Mouse (Mus musculus): ENCODE measurements around the gene Stum. TPM values are rescaled to one million over a fixed set of nuclear protein-coding genes. Genes with fewer than 3 reads are reported as not detected.

Gene Stum
- polyA plus RNA-seq, 1 experiment, result 4.2 TPM

GRCm38 (mm10) chr1:180473566-180473965, 9.7 kb downstream of the Stum start:
- TF ChIP-seq CTCF (IDR thresholded peaks at IDR 0.05; ENCODE audit: insufficient read depth, low read length) (no peak), POLR2A (IDR thresholded peaks at IDR 0.05; ENCODE audit: borderline replicate concordance, extremely low read depth, low read depth, low read length) (no peak)
- H3K4me1 ChIP-seq (ENCODE audit: control insufficient read depth, insufficient read depth, low read length), result no peaks in the 10 kb centered on the region
- DNase-seq, result no peak
- H3K4me3 ChIP-seq (replicated peaks; ENCODE audit: extremely low read depth, low read depth, low read length), result no peak overlapping the region

DNA sequence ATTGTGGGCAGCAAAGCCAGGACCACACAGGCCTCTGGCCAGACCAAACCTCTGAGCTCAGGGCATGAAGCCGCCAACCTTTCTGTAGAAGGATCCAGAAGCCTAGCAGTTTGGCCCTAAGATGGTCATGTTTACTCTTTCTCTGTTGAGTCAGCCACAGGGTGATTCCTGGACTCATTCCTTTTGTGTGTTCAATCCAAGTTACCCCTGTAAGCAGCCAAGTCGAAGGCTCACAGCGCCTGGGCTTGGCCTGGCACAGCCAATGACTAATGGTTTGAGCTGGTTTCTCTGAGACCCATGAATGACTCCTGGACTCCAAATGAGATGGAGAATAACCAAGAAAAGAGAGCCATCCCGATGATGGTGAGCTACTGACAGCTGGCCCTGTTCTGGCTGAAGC, 15.3 kb downstream of the Stum start:
- peaks cover under 1% of the 10 kb centered on the region for H3K4me1 ChIP-seq (ENCODE audit: control insufficient read depth, insufficient read depth, low read length)
- no peak for DNase-seq
- TF ChIP-seq POLR2A (IDR thresholded peaks at IDR 0.05; ENCODE audit: borderline replicate concordance, extremely low read depth, low read depth, low read length) (no peak), CTCF (IDR thresholded peaks at IDR 0.05; ENCODE audit: insufficient read depth, low read length) (no peak)
- 86% methylated on average over 4 of the region's 4 CpGs for WGBS
- no peak overlapping the region for H3K4me3 ChIP-seq (replicated peaks; ENCODE audit: extremely low read depth, low read depth, low read length)

DNA sequence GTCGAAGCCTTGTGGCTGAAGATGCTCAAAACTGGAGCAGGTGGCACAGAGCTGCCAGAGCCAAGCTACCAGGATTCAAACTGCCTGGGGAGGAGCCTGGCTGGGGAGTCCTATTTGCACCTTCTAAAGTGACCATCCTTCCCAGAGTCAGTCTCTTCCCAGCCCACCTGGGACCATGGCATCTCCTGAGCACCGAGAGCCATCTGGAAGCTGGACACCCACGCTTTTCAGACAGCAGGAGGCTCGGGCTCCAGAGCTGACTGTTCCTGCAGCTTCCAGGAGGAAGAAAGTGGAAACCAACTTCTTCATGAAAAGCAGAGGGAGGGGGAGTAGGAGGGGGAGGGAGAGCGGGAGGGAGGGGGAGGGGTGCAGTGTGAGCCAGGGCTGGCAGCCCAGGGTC, 17.7 kb downstream of the Stum start:
- TF ChIP-seq CTCF (IDR thresholded peaks at IDR 0.05; ENCODE audit: insufficient read depth, low read length) (no peak), POLR2A (IDR thresholded peaks at IDR 0.05; ENCODE audit: borderline replicate concordance, extremely low read depth, low read depth, low read length) (no peak)
- WGBS, result 60% methylated on average over 5 of the region's 5 CpGs
- H3K4me1 ChIP-seq (ENCODE audit: control insufficient read depth, insufficient read depth, low read length), result peaks cover 8% of the 10 kb centered on the region
- H3K4me3 ChIP-seq (replicated peaks; ENCODE audit: extremely low read depth, low read depth, low read length), result no peak overlapping the region
- DNase-seq, result no peak

- no peak for DNase-seq
- H3K4me3 ChIP-seq (replicated peaks; ENCODE audit: extremely low read depth, low read depth, low read length), result no peak overlapping the region
- 90% methylated on average over 5 of the region's 5 CpGs for WGBS
- H3K4me1 ChIP-seq (ENCODE audit: control insufficient read depth, insufficient read depth, low read length), result peaks cover 8% of the 10 kb centered on the region
- TF ChIP-seq POLR2A (IDR thresholded peaks at IDR 0.05; ENCODE audit: borderline replicate concordance, extremely low read depth, low read depth, low read length), result no peak
- TF ChIP-seq CTCF (IDR thresholded peaks at IDR 0.05; ENCODE audit: insufficient read depth, low read length), result no peak
Observed at GRCm38 (mm10) chr1:180464357-180464756, 18.9 kb downstream of the Stum start.

GRCm38 (mm10) chr1:180462983-180463475, 20.3 kb downstream of the Stum start:
- no peak overlapping the region for H3K4me3 ChIP-seq (replicated peaks; ENCODE audit: extremely low read depth, low read depth, low read length)
- H3K4me1 ChIP-seq (ENCODE audit: control insufficient read depth, insufficient read depth, low read length), result peaks cover 8% of the 10 kb centered on the region
- 54% methylated on average over 5 of the region's 5 CpGs for WGBS
- DNase-seq, result no peak
- TF ChIP-seq POLR2A (IDR thresholded peaks at IDR 0.05; ENCODE audit: borderline replicate concordance, extremely low read depth, low read depth, low read length) (no peak), CTCF (IDR thresholded peaks at IDR 0.05; ENCODE audit: insufficient read depth, low read length) (no peak)

- TF ChIP-seq CTCF (IDR thresholded peaks at IDR 0.05; ENCODE audit: insufficient read depth, low read length) (no peak), POLR2A (IDR thresholded peaks at IDR 0.05; ENCODE audit: borderline replicate concordance, extremely low read depth, low read depth, low read length) (no peak)
- peak; percentile 23 for DNase-seq
- no peak overlapping the region for H3K4me3 ChIP-seq (replicated peaks; ENCODE audit: extremely low read depth, low read depth, low read length)
- 36% methylated on average over 5 of the region's 5 CpGs for WGBS
- peaks cover 8% of the 10 kb centered on the region for H3K4me1 ChIP-seq (ENCODE audit: control insufficient read depth, insufficient read depth, low read length)
Observed at GRCm38 (mm10) chr1:180462396-180462795, 20.9 kb downstream of the Stum start.

DNA sequence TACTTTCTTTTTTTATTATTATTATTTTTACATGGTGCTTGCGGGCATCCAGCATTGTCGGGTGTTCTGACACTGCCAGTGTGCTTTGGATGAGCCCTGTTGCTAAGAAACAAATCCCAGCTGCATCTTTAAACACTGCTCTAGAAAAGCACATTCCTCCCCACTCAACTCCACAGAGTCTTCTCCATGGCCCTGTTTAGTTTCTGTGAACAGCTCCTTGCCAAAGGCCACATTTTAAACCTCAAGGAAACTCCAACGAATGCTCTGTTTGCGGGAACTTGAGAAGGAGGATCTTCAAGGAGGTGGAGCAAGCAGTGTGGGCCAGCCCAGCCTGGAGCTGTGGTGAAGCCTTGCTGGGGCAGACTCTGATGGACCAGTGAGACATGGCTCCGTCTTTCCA, 22.6 kb downstream of the Stum start:
- Histone ChIP-seq H3K4me3 (replicated peaks; ENCODE audit: extremely low read depth, low read depth, low read length) (no peak overlapping the region), H3K4me1 (ENCODE audit: control insufficient read depth, insufficient read depth, low read length) (peaks cover 8% of the 10 kb centered on the region)
- TF ChIP-seq CTCF (IDR thresholded peaks at IDR 0.05; ENCODE audit: insufficient read depth, low read length), result no peak
- WGBS, result 51% methylated on average over 5 of the region's 5 CpGs
- no peak for DNase-seq

GRCm38 (mm10) chr1:180458680-180459079, 24.6 kb downstream of the Stum start:
- peaks cover 8% of the 10 kb centered on the region for H3K4me1 ChIP-seq (ENCODE audit: control insufficient read depth, insufficient read depth, low read length)
- 44% methylated on average over 3 of the region's 3 CpGs for WGBS
- no peak for DNase-seq
- H3K4me3 ChIP-seq (replicated peaks; ENCODE audit: extremely low read depth, low read depth, low read length), result no peak overlapping the region
- TF ChIP-seq CTCF (IDR thresholded peaks at IDR 0.05; ENCODE audit: insufficient read depth, low read length), result no peak
- no peak for TF ChIP-seq POLR2A (IDR thresholded peaks at IDR 0.05; ENCODE audit: borderline replicate concordance, extremely low read depth, low read depth, low read length)

DNA sequence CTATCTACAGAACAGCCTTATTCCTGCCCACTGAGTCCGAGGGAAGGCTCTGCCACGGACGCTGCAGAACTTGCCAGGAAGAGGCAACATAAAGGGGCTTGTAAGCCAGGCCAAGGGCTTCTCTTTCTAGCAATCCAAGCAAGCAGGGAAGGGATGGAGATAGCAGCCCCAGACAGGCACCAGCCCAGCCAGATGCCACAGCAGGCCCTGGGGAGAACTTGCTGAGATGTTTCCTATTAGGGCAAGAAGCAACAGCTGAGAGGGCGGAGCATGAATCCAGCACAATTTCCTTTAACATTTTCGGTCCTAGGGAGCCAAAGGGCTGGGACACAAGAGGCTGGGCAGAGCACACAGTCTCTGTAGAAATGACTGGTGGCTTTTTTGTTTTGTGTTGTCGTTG, 25.0 kb downstream of the Stum start:
- no peak for DNase-seq
- no peak for TF ChIP-seq CTCF (IDR thresholded peaks at IDR 0.05; ENCODE audit: insufficient read depth, low read length)
- TF ChIP-seq POLR2A (IDR thresholded peaks at IDR 0.05; ENCODE audit: borderline replicate concordance, extremely low read depth, low read depth, low read length), result 0 out of 2 replicates have a peak, but pooled peaks have one; percentile 2
- peaks cover 8% of the 10 kb centered on the region for H3K4me1 ChIP-seq (ENCODE audit: control insufficient read depth, insufficient read depth, low read length)
- H3K4me3 ChIP-seq (replicated peaks; ENCODE audit: extremely low read depth, low read depth, low read length), result no peak overlapping the region
- 44% methylated on average over 6 of the region's 6 CpGs for WGBS

DNA sequence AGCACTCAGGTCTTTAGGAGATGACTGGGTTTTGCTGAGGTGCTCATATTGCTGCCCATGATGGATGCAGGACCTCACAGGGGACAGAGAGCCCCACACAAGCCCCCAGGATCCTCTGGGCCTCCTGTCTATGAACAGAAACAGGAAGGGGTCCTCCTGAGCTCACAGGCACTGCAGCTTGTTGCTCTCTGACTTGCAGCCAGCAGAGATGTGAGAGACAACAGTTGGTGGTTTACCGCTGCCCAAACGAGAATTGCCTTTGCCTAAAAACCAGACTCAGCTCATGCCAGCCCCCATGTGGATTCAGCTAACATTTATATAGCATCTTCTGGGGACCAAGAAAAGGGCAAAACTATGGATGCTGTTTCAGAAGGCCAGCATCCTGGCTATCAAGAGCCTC, 33.7 kb downstream of the Stum start:
- no peak overlapping the region for H3K4me3 ChIP-seq (replicated peaks; ENCODE audit: extremely low read depth, low read depth, low read length)
- 51% methylated on average over 2 of the region's 2 CpGs for WGBS
- H3K4me1 ChIP-seq (ENCODE audit: control insufficient read depth, insufficient read depth, low read length), result no peaks in the 10 kb centered on the region
- TF ChIP-seq POLR2A (IDR thresholded peaks at IDR 0.05; ENCODE audit: borderline replicate concordance, extremely low read depth, low read depth, low read length) (no peak), CTCF (IDR thresholded peaks at IDR 0.05; ENCODE audit: insufficient read depth, low read length) (no peak)
- DNase-seq, result no peak
